In genomic region chr11:116127986-116128385, GRCm38 (mm10) we compare ENCODE assay signal across 10 mouse cellular contexts. TPM values are rescaled to one million over a fixed set of nuclear protein-coding genes. Genes with fewer than 3 reads are reported as not detected.
A peak's percentile ranks its signal among the peaks of the same experiment; 100 is the strongest.
DNase-seq lines count a peak whose midpoint lies in the region; ATAC-seq and TF ChIP-seq lines count a peak whose summit lies in the region.
"Had no signal": no experiment of that assay in that cellular context is flagged by ENCODE, and none has a peak within 500 bp of the region (broad histone marks: within the 10 kb centered on the region; RNA-seq: fewer than 3 reads in every experiment).

No protein-coding gene starts in this region.

- no peak overlapping the region for H3K9ac ChIP-seq in hindbrain, embryonic 16.5 days (ENCODE audit: low read depth, low read length)
- no peak overlapping the region; the same call in 1 of the 2 replicates for H3K9ac ChIP-seq in hindbrain, embryonic 13.5 days
- H3K9ac ChIP-seq in midbrain, embryonic 13.5 days (replicated peaks), result 0 out of 2 replicates have a peak overlapping the region, but pooled peaks have one; percentile 10
- no peak overlapping the region for H3K9ac ChIP-seq in midbrain, embryonic 14.5 days (replicated peaks; ENCODE audit: low read length)
- peak overlapping the region; percentile 53 for H3K9ac ChIP-seq in heart, embryonic 16.5 days (ENCODE audit: low read length)
- H3K9ac ChIP-seq: forebrain, embryonic 15.5 days had no signal

- H3K4me1 ChIP-seq in hindbrain, embryonic 16.5 days (ENCODE audit: control insufficient read depth, insufficient read depth, low read depth, low read length), result peaks cover 25% of the 10 kb centered on the region
- peaks cover 38% of the 10 kb centered on the region for H3K4me1 ChIP-seq in hindbrain, embryonic 13.5 days (replicated peaks)
- H3K4me1 ChIP-seq in midbrain, embryonic 13.5 days (replicated peaks), result peaks cover 32% of the 10 kb centered on the region
- H3K4me1 ChIP-seq in midbrain, embryonic 14.5 days (ENCODE audit: control insufficient read depth, insufficient read depth, low read length), result peaks cover 10% of the 10 kb centered on the region; the same call in 1 of the 2 replicates
- H3K4me1 ChIP-seq in heart, embryonic 16.5 days (ENCODE audit: control insufficient read depth, insufficient read depth, low read length), result peaks cover 29% of the 10 kb centered on the region
- peaks cover 23% of the 10 kb centered on the region for H3K4me1 ChIP-seq in small intestine, adult 2 months (ENCODE audit: control insufficient read depth, insufficient read depth, insufficient read length, low read length)

- H3K9me3 ChIP-seq in hindbrain, embryonic 16.5 days (ENCODE audit: control insufficient read depth, low read length), result no peaks in the 10 kb centered on the region
- no peaks in the 10 kb centered on the region for H3K9me3 ChIP-seq in hindbrain, embryonic 13.5 days
- no peaks in the 10 kb centered on the region for H3K9me3 ChIP-seq in midbrain, embryonic 13.5 days
- H3K9me3 ChIP-seq in midbrain, embryonic 14.5 days (ENCODE audit: control insufficient read depth, low read length), result no peaks in the 10 kb centered on the region
- no peaks in the 10 kb centered on the region for H3K9me3 ChIP-seq in heart, embryonic 16.5 days (replicated peaks; ENCODE audit: control insufficient read depth, low read length)
- H3K9me3 ChIP-seq: forebrain, embryonic 15.5 days had no signal

- H3K4me3 ChIP-seq in hindbrain, embryonic 16.5 days (ENCODE audit: low read length), result no peak overlapping the region
- H3K4me3 ChIP-seq in hindbrain, embryonic 13.5 days, result no peak overlapping the region
- H3K4me3 ChIP-seq in midbrain, embryonic 13.5 days (replicated peaks), result no peak overlapping the region
- H3K4me3 ChIP-seq in midbrain, embryonic 14.5 days (replicated peaks; ENCODE audit: low read depth, low read length), result no peak overlapping the region
- H3K4me3 ChIP-seq in heart, embryonic 16.5 days (ENCODE audit: low read length), result no peak overlapping the region
- H3K4me3 ChIP-seq in small intestine, adult 2 months (ENCODE audit: low read depth, low read length), result no peak overlapping the region
- H3K4me3 ChIP-seq: forebrain, embryonic 15.5 days had no signal

- DNase-seq in midbrain, embryonic 14.5 days, result no peak
- no peak for DNase-seq in embryo, embryonic 9.5 days (ENCODE audit: extremely low spot score)
- DNase-seq in thymus, adult 18-20 months, result no peak
- DNase-seq: layer of hippocampus, postnatal 36 days had no signal

- H3K27me3 ChIP-seq in hindbrain, embryonic 16.5 days (replicated peaks; ENCODE audit: control insufficient read depth, insufficient read depth, low read length), result no peaks in the 10 kb centered on the region
- H3K27me3 ChIP-seq in hindbrain, embryonic 13.5 days, result 0 out of 2 replicates have a peak, but pooled peaks cover 3% of the 10 kb centered on the region
- H3K27me3 ChIP-seq in midbrain, embryonic 13.5 days, result no peaks in the 10 kb centered on the region; the same call in 1 of the 2 replicates
- no peaks in the 10 kb centered on the region for H3K27me3 ChIP-seq in midbrain, embryonic 14.5 days (ENCODE audit: control insufficient read depth, insufficient read depth, low read length)
- no peaks in the 10 kb centered on the region for H3K27me3 ChIP-seq in heart, embryonic 16.5 days (ENCODE audit: control insufficient read depth, insufficient read depth, low read length)
- no peaks in the 10 kb centered on the region for H3K27me3 ChIP-seq in small intestine, adult 2 months (ENCODE audit: control insufficient read depth, insufficient read depth, low read length)
- H3K27me3 ChIP-seq: forebrain, embryonic 15.5 days had no signal

- H3K27ac ChIP-seq in hindbrain, embryonic 16.5 days (ENCODE audit: low read depth, low read length), result peak overlapping the region; percentile 4; the same call in 1 of the 2 replicates
- H3K27ac ChIP-seq in hindbrain, embryonic 13.5 days, result no peak overlapping the region
- no peak overlapping the region for H3K27ac ChIP-seq in midbrain, embryonic 13.5 days
- no peak overlapping the region for H3K27ac ChIP-seq in midbrain, embryonic 14.5 days (replicated peaks; ENCODE audit: low read depth, low read length)
- no peak overlapping the region for H3K27ac ChIP-seq in heart, embryonic 16.5 days (ENCODE audit: low read length)
- H3K27ac ChIP-seq in small intestine, adult 2 months (ENCODE audit: insufficient read depth, low read depth, low read length), result peak overlapping the region; percentile 6; the same call in 1 of the 2 replicates
- H3K27ac ChIP-seq: forebrain, embryonic 15.5 days had no signal

- ATAC-seq in hindbrain, embryonic 16.5 days, result no peak
- ATAC-seq in hindbrain, embryonic 13.5 days (ENCODE audit: low FRiP score), result no peak
- ATAC-seq in midbrain, embryonic 13.5 days, result no peak
- ATAC-seq in midbrain, embryonic 14.5 days (ENCODE audit: low FRiP score, low TSS enrichment), result no peak
- ATAC-seq in heart, embryonic 16.5 days (replicated peaks; ENCODE audit: extremely low read depth, insufficient read depth, low FRiP score), result no peak
- ATAC-seq: forebrain, embryonic 15.5 days had no signal

- H3K4me2 ChIP-seq in hindbrain, embryonic 16.5 days (ENCODE audit: low read length), result no peak overlapping the region
- H3K4me2 ChIP-seq in hindbrain, embryonic 13.5 days, result no peak overlapping the region
- H3K4me2 ChIP-seq in midbrain, embryonic 13.5 days (replicated peaks), result no peak overlapping the region
- no peak overlapping the region for H3K4me2 ChIP-seq in midbrain, embryonic 14.5 days (ENCODE audit: low read length)
- H3K4me2 ChIP-seq in heart, embryonic 16.5 days (ENCODE audit: low read depth, low read length), result no peak overlapping the region
- H3K4me2 ChIP-seq: forebrain, embryonic 15.5 days had no signal

- no peak for TF ChIP-seq POLR2A in small intestine, adult 2 months (IDR thresholded peaks at IDR 0.05; ENCODE audit: low read depth, low read length)

- 54% methylated on average over 9 of the region's 9 CpGs for WGBS in hindbrain, embryonic 16.5 days
- 57% methylated on average over 9 of the region's 9 CpGs for WGBS in hindbrain, embryonic 13.5 days
- WGBS in midbrain, embryonic 13.5 days, result 73% methylated on average over 9 of the region's 9 CpGs
- WGBS in midbrain, embryonic 14.5 days, result 76% methylated on average over 9 of the region's 9 CpGs
- WGBS in heart, embryonic 16.5 days, result 80% methylated on average over 9 of the region's 9 CpGs
- WGBS in small intestine, adult 2 months, result 73% methylated on average over 9 of the region's 9 CpGs

- no peak for TF ChIP-seq CTCF in small intestine, adult 2 months (IDR thresholded peaks at IDR 0.05; ENCODE audit: extremely low read depth, insufficient read length, insufficient replicate concordance, low read depth, low read length)

- H3K36me3 ChIP-seq in hindbrain, embryonic 16.5 days (ENCODE audit: control insufficient read depth, insufficient read depth, low read length), result peaks cover 11% of the 10 kb centered on the region
- peaks cover 27% of the 10 kb centered on the region for H3K36me3 ChIP-seq in hindbrain, embryonic 13.5 days
- H3K36me3 ChIP-seq in midbrain, embryonic 13.5 days, result peaks cover 26% of the 10 kb centered on the region
- H3K36me3 ChIP-seq in midbrain, embryonic 14.5 days (ENCODE audit: control insufficient read depth, insufficient read depth, low read length), result peaks cover 15% of the 10 kb centered on the region
- peaks cover 19% of the 10 kb centered on the region for H3K36me3 ChIP-seq in heart, embryonic 16.5 days (ENCODE audit: control insufficient read depth, insufficient read depth)
- H3K36me3 ChIP-seq in small intestine, adult 2 months (ENCODE audit: control insufficient read depth, insufficient read depth, low read length), result peaks cover 46% of the 10 kb centered on the region

RNA-seq across cellular contexts. Expression of gene Trim47, which starts 1.0 kb away (rescaled TPM):
- polyA plus RNA-seq in hindbrain, embryonic 16.5 days (2015; fragmentation: Nextera tagmentation; extraction: Ambion mirVana), result 13.5 and 14.5 TPM in 2 replicates
- polyA plus RNA-seq in hindbrain, embryonic 13.5 days (2015; fragmentation: Nextera tagmentation; extraction: Ambion mirVana), result 3.9 and 4.5 TPM in 2 replicates
- polyA plus RNA-seq in midbrain, embryonic 13.5 days (2015; fragmentation: Nextera tagmentation; extraction: Ambion mirVana), result 2.0 and 3.4 TPM in 2 replicates
- polyA plus RNA-seq in midbrain, embryonic 14.5 days (2014; fragmentation: Nextera tagmentation; extraction: Ambion mirVana), result 5.2 and 5.3 TPM in 2 replicates
- 79.8 and 89.2 TPM in 2 replicates for polyA plus RNA-seq in heart, embryonic 16.5 days (2015; fragmentation: Nextera tagmentation; extraction: Ambion mirVana)
- 28.3 and 28.5 TPM in 2 replicates for polyA plus RNA-seq in small intestine, adult 2 months (2012; rRNA removed)

RNA-seq across cellular contexts. Expression of gene Trim65, which starts 2.9 kb away (rescaled TPM):
- polyA plus RNA-seq in hindbrain, embryonic 16.5 days (2015; fragmentation: Nextera tagmentation; extraction: Ambion mirVana), result 3.0 and 4.2 TPM in 2 replicates
- polyA plus RNA-seq in hindbrain, embryonic 13.5 days (2015; fragmentation: Nextera tagmentation; extraction: Ambion mirVana), result 1.9 and 2.3 TPM in 2 replicates
- polyA plus RNA-seq in midbrain, embryonic 13.5 days (2015; fragmentation: Nextera tagmentation; extraction: Ambion mirVana), result 1.3 and 1.8 TPM in 2 replicates
- polyA plus RNA-seq in midbrain, embryonic 14.5 days (2014; fragmentation: Nextera tagmentation; extraction: Ambion mirVana), result 1.6 and 2.0 TPM in 2 replicates
- polyA plus RNA-seq in heart, embryonic 16.5 days (2015; fragmentation: Nextera tagmentation; extraction: Ambion mirVana), result 5.3 and 6.5 TPM in 2 replicates
- 11.9 and 13.3 TPM in 2 replicates for polyA plus RNA-seq in small intestine, adult 2 months (2012; rRNA removed)

RNA-seq across cellular contexts. Expression of gene Mrpl38, which starts 10.7 kb away (rescaled TPM):
- polyA plus RNA-seq in hindbrain, embryonic 16.5 days (2015; fragmentation: Nextera tagmentation; extraction: Ambion mirVana), result 84.0 and 86.8 TPM in 2 replicates
- polyA plus RNA-seq in hindbrain, embryonic 13.5 days (2015; fragmentation: Nextera tagmentation; extraction: Ambion mirVana), result 76.4 and 78.2 TPM in 2 replicates
- 76.2 and 78.3 TPM in 2 replicates for polyA plus RNA-seq in midbrain, embryonic 13.5 days (2015; fragmentation: Nextera tagmentation; extraction: Ambion mirVana)
- polyA plus RNA-seq in midbrain, embryonic 14.5 days (2014; fragmentation: Nextera tagmentation; extraction: Ambion mirVana), result 72.5 and 81.4 TPM in 2 replicates
- polyA plus RNA-seq in heart, embryonic 16.5 days (2015; fragmentation: Nextera tagmentation; extraction: Ambion mirVana), result 102 and 106 TPM in 2 replicates
- 36.4 and 40.1 TPM in 2 replicates for polyA plus RNA-seq in small intestine, adult 2 months (2012; rRNA removed)

RNA-seq across cellular contexts. Expression of gene Fbf1, which starts 40.0 kb away (rescaled TPM):
- 49.5 and 55.5 TPM in 2 replicates for polyA plus RNA-seq in hindbrain, embryonic 16.5 days (2015; fragmentation: Nextera tagmentation; extraction: Ambion mirVana)
- polyA plus RNA-seq in hindbrain, embryonic 13.5 days (2015; fragmentation: Nextera tagmentation; extraction: Ambion mirVana), result 64.4 and 69.5 TPM in 2 replicates
- 69.1 and 76.5 TPM in 2 replicates for polyA plus RNA-seq in midbrain, embryonic 13.5 days (2015; fragmentation: Nextera tagmentation; extraction: Ambion mirVana)
- polyA plus RNA-seq in midbrain, embryonic 14.5 days (2014; fragmentation: Nextera tagmentation; extraction: Ambion mirVana), result 44.2 and 58.9 TPM in 2 replicates
- polyA plus RNA-seq in heart, embryonic 16.5 days (2015; fragmentation: Nextera tagmentation; extraction: Ambion mirVana), result 20.8 and 23.7 TPM in 2 replicates
- polyA plus RNA-seq in small intestine, adult 2 months (2012; rRNA removed), result 5.0 and 6.5 TPM in 2 replicates

RNA-seq across cellular contexts. Expression of gene Wbp2, which starts 41.2 kb away (rescaled TPM):
- polyA plus RNA-seq in hindbrain, embryonic 16.5 days (2015; fragmentation: Nextera tagmentation; extraction: Ambion mirVana), result 183 and 225 TPM in 2 replicates
- 129 and 133 TPM in 2 replicates for polyA plus RNA-seq in hindbrain, embryonic 13.5 days (2015; fragmentation: Nextera tagmentation; extraction: Ambion mirVana)
- polyA plus RNA-seq in midbrain, embryonic 13.5 days (2015; fragmentation: Nextera tagmentation; extraction: Ambion mirVana), result 128 and 132 TPM in 2 replicates
- polyA plus RNA-seq in midbrain, embryonic 14.5 days (2014; fragmentation: Nextera tagmentation; extraction: Ambion mirVana), result 152 and 160 TPM in 2 replicates
- polyA plus RNA-seq in heart, embryonic 16.5 days (2015; fragmentation: Nextera tagmentation; extraction: Ambion mirVana), result 143 and 153 TPM in 2 replicates
- 139 and 334 TPM in 2 replicates for polyA plus RNA-seq in small intestine, adult 2 months (2012; rRNA removed)

Comparison
In these comparisons a context has a peak if more than half of its experiments do, and no peak if none do; other contexts are left out.
1. H3K27ac ChIP-seq: peak in hindbrain, embryonic 16.5 days (single experiment) and small intestine, adult 2 months (single experiment); none in hindbrain, embryonic 13.5 days (single experiment), midbrain, embryonic 13.5 days (single experiment), midbrain, embryonic 14.5 days (single experiment) and heart, embryonic 16.5 days (single experiment).
2. H3K9ac ChIP-seq: peak in midbrain, embryonic 13.5 days (single experiment) and heart, embryonic 16.5 days (single experiment); none in hindbrain, embryonic 16.5 days (single experiment), hindbrain, embryonic 13.5 days (single experiment) and midbrain, embryonic 14.5 days (single experiment).